Mouse (Mus musculus): ENCODE data around the gene Cmss1.

DNA sequence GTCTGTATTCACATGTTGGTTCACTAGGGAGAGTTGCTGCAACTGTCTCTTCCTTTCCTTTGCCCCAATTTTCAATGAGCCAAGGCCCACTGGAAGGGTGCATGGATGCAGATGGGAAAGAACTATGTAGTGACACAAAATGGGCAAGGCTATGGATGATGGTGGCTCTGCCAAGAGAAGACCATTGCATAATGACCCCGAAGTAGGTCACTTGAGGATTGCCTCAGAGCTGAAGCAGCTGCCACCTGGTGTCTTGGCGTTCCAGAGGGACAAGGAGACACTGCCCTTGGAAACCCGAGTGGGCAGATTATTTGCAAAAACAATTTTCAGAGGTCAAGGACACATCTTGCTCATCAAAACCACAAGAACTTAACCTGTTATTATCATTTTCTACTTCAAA is 257.6 kb downstream of the Cmss1 start:
- TF ChIP-seq POLR2A (IDR thresholded peaks at IDR 0.05; ENCODE audit: insufficient read depth, low read depth, low read length) (no peak), CTCF (IDR thresholded peaks at IDR 0.05; ENCODE audit: insufficient read depth, low read depth, low read length) (no peak)

All from olfactory bulb, adult 2 months (tissue).